Mouse (Mus musculus): ENCODE results near the gene Swt1. TPM values are rescaled to one million over a fixed set of nuclear protein-coding genes. Genes with fewer than 3 reads are reported as not detected.

The Swt1 gene
- polyA plus RNA-seq, 1 experiment from 2014 or later, result 17.7 TPM

Other genes with a start within 250 kb of the Swt1 start
- not detected in 3 replicates for gene Gm47985, start 245.9 kb downstream of the Swt1 start, polyA plus RNA-seq (2018)
- not detected in 3 replicates for gene Gm8947, start 236.1 kb downstream of the Swt1 start, polyA plus RNA-seq (2018)
- not detected in 3 replicates for gene Gm47995, start 230.0 kb downstream of the Swt1 start, polyA plus RNA-seq (2018)
- gene 3110040M04Rik, start 224.3 kb downstream of the Swt1 start, polyA plus RNA-seq (2018), result not detected in 3 replicates
- gene Gm47996, start 218.3 kb downstream of the Swt1 start, polyA plus RNA-seq (2018), result not detected in 3 replicates
- 48.2 to 82.7 TPM (median 58.0 TPM) in 3 replicates for gene Ivns1abp, start 84.0 kb downstream of the Swt1 start, polyA plus RNA-seq (2018)
- 22.5 to 28.2 TPM (median 26.3 TPM) in 3 replicates for gene Trmt1l, start 87 bp upstream of the Swt1 start, polyA plus RNA-seq (2018)
- gene Rnf2, start 72.5 kb upstream of the Swt1 start, polyA plus RNA-seq (2018), result 31.1 to 72.2 TPM (median 38.4 TPM) in 3 replicates
- gene Fam129a, start 142.7 kb upstream of the Swt1 start, polyA plus RNA-seq (2018), result 9.5 to 18.4 TPM (median 10.7 TPM) in 3 replicates